Mouse (Mus musculus): ENCODE data around the gene Actr10. TPM values are rescaled to one million over a fixed set of nuclear protein-coding genes. Genes with fewer than 3 reads are reported as not detected.

Actr10 gene
- polyA plus RNA-seq, 1 experiment from 2014 or later, result 232 TPM

DNA sequence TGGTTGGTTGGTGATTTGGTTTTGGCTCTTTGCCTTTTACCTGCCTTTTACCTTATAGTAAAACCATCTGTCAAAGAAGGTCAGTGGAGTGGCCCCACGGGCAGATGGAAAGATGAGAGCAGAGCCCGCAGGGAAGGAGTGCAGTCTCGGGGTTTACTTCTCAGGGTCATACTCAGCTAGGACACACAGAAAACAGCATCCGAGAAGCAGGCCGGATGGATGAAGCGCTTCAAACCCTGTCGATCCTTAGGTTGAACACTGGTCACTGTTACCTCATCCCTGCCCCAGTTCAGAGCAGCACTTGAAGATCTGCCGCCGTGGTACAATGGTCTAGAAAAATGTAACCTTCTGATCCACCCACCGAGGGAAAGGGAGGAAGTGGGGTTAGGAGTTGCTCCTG, 33.2 kb upstream of the Actr10 start:
- H3K4me2 ChIP-seq, result no peak overlapping the region
- H3K9me3 ChIP-seq (ENCODE audit: low read depth, low read length), result no peaks in the 10 kb centered on the region

DNA sequence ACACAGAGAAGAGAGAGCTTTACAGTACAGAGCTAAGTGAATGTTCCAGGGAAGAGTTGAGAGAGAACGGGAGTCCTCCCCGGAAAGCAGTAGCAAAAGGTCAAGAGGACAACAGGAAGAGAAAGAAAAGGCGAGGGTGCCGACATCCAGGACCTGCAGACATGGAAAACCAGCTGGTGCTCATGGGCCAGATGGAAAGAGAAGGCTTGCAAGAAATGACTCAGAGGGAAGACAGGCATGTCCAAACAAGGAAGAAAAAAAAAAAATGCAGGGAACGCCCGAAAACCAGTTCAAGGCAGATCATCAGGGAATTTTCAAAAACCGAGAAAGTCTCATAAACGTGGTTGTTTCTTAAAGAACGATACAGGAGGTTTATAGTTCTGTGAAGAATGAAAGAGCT, 30.8 kb upstream of the Actr10 start:
- Histone ChIP-seq H3K4me2 (no peak overlapping the region), H3K27me3 (ENCODE audit: insufficient read depth, low read length) (no peaks in the 10 kb centered on the region), H3K9me3 (ENCODE audit: low read depth, low read length) (no peaks in the 10 kb centered on the region), H3K4me3 (ENCODE audit: low read depth, low read length) (no peak overlapping the region), H3K4me1 (ENCODE audit: insufficient read depth) (no peaks in the 10 kb centered on the region), H3K36me3 (ENCODE audit: insufficient read depth) (0 out of 2 replicates have a peak, but pooled peaks cover 10% of the 10 kb centered on the region), H3K9ac (no peak overlapping the region), H3K27ac (ENCODE audit: low read depth) (no peak overlapping the region)
- WGBS, result 51% methylated on average over 9 of the region's 9 CpGs
- ATAC-seq (ENCODE audit: insufficient read depth) (no peak), DNase-seq (no peak)
- no peak for TF ChIP-seq CTCF (IDR thresholded peaks at IDR 0.05; ENCODE audit: low read depth)

More for the DNA sequence above, 33.2 kb upstream of the Actr10 start:
- Histone ChIP-seq H3K9ac (no peak overlapping the region), H3K36me3 (ENCODE audit: insufficient read depth) (peaks cover 15% of the 10 kb centered on the region; the same call in 1 of the 2 replicates), H3K4me1 (ENCODE audit: insufficient read depth) (no peaks in the 10 kb centered on the region), H3K27me3 (ENCODE audit: insufficient read depth, low read length) (no peaks in the 10 kb centered on the region), H3K4me3 (ENCODE audit: low read depth, low read length) (no peak overlapping the region), H3K27ac (ENCODE audit: low read depth) (no peak overlapping the region)
- DNase-seq (no peak), ATAC-seq (ENCODE audit: insufficient read depth) (no peak)
- TF ChIP-seq CTCF (IDR thresholded peaks at IDR 0.05; ENCODE audit: low read depth), result no peak
- 91% methylated on average over 10 of the region's 10 CpGs for WGBS

DNA sequence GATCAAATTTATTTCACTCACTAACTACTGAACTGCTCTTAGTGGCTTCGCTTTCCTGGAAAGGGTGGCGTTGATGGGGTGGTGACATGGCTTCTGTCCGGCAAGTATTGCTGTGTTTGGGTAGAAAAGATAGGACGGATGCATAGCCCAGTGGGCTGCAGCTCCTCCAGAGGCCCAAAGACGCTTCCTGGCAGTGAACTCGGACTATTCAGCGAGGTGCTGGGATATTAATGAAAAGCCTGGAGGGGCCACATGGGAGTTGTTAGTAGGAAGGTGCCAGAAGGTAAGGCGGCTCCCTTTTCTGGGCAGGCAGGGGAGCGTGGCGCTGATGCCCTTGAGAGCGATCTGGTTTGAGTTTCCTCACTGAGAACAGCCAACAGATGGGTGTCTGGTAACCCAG, 30.0 kb upstream of the Actr10 start:
- no peak for TF ChIP-seq CTCF (IDR thresholded peaks at IDR 0.05; ENCODE audit: low read depth)
- Histone ChIP-seq H3K27me3 (ENCODE audit: insufficient read depth, low read length) (no peaks in the 10 kb centered on the region), H3K4me2 (no peak overlapping the region), H3K36me3 (ENCODE audit: insufficient read depth) (0 out of 2 replicates have a peak, but pooled peaks cover 4% of the 10 kb centered on the region), H3K27ac (ENCODE audit: low read depth) (no peak overlapping the region), H3K4me1 (ENCODE audit: insufficient read depth) (no peaks in the 10 kb centered on the region), H3K9ac (no peak overlapping the region), H3K4me3 (ENCODE audit: low read depth, low read length) (no peak overlapping the region), H3K9me3 (ENCODE audit: low read depth, low read length) (no peaks in the 10 kb centered on the region)
- DNase-seq, result no peak
- ATAC-seq (ENCODE audit: insufficient read depth), result no peak
- 67% methylated on average over 11 of the region's 11 CpGs for WGBS

DNA sequence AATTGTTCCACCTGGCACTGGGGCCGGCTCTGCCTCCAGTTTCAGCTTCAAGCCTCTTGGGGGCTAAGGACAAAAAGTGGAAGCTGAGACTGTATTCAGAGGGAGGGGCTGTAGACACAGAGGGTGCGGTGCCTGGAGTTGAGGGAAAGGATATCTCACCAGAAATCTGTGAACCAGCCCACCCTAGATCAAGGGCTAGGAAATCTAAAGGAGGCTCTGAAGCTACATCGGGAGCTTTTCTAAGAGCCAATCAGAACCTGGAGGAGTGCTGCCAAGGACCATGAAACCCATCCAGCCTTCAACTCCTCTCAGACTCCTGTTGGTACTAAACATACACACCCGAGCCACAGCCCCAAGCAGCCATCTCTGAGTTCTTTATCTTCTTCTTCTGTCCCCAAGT, 29.6 kb upstream of the Actr10 start:
- Histone ChIP-seq H3K9ac (no peak overlapping the region), H3K9me3 (ENCODE audit: low read depth, low read length) (no peaks in the 10 kb centered on the region), H3K27me3 (ENCODE audit: insufficient read depth, low read length) (no peaks in the 10 kb centered on the region), H3K36me3 (ENCODE audit: insufficient read depth) (no peaks in the 10 kb centered on the region), H3K4me1 (ENCODE audit: insufficient read depth) (no peaks in the 10 kb centered on the region), H3K27ac (ENCODE audit: low read depth) (no peak overlapping the region), H3K4me3 (ENCODE audit: low read depth, low read length) (no peak overlapping the region), H3K4me2 (no peak overlapping the region)
- ATAC-seq (ENCODE audit: insufficient read depth), result no peak
- TF ChIP-seq CTCF (IDR thresholded peaks at IDR 0.05; ENCODE audit: low read depth), result no peak
- 71% methylated on average over 4 of the region's 4 CpGs for WGBS
- no peak for DNase-seq

DNA sequence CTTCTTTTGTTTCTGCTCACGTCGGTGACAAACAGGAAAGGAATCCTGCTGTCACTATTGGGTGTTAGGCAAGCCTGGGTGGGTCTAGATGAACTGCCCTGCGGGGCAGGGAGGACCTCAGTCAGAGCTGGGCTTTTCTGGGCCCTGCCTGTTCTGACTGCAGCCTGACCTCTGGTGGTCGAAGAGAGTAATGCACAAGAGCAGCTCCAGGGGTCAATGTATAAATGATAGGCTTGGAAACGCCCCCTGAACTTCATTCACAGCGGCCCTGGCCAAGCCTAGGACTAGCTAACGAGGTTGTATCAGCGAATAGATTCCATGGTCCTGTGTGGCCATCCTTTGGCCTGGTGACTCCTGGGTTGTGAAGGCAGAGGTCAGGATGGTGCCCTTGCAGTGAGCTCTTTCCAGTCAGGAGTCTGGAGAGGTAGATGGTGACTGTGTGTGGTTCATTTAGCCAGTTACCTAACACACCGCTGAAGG, 27.4 kb upstream of the Actr10 start:
- WGBS, result 11% methylated on average over 9 of the region's 9 CpGs
- H3K4me1 ChIP-seq (ENCODE audit: insufficient read depth), result no peaks in the 10 kb centered on the region
- H3K27me3 ChIP-seq (ENCODE audit: insufficient read depth, low read length), result no peaks in the 10 kb centered on the region
- no peak overlapping the region for H3K4me2 ChIP-seq
- peak; percentile 92 for TF ChIP-seq CTCF (IDR thresholded peaks at IDR 0.05; ENCODE audit: low read depth)
- no peak overlapping the region for H3K9ac ChIP-seq
- no peaks in the 10 kb centered on the region for H3K36me3 ChIP-seq (ENCODE audit: insufficient read depth)
- peak; percentile 67 for ATAC-seq (ENCODE audit: insufficient read depth)
- peak; percentile 92 for DNase-seq
- H3K4me3 ChIP-seq (ENCODE audit: low read depth, low read length), result no peak overlapping the region
- no peak overlapping the region for H3K27ac ChIP-seq (ENCODE audit: low read depth)
- no peaks in the 10 kb centered on the region for H3K9me3 ChIP-seq (ENCODE audit: low read depth, low read length)

DNA sequence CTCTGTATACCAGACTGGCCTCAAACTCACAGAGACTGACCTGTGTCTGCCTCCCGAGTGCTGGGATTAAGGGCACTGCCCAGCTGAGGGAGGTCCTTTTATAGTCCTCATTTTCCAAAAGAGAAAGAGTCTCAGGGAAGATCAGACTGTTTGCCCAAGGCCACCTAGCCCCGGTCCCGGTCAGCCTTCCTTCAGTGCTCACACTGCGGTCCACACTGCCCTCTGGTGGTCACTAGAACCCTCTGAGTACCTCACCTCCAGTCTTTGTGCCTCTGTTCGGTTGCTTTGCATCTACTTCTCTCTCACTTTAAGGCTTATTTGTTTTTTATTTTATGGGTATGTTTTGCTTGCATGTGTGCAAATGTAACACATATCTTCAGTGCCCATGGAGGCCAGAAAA, 26.6 kb upstream of the Actr10 start:
- TF ChIP-seq CTCF (IDR thresholded peaks at IDR 0.05; ENCODE audit: low read depth), result peak; percentile 98
- Histone ChIP-seq H3K4me3 (ENCODE audit: low read depth, low read length) (no peak overlapping the region), H3K36me3 (ENCODE audit: insufficient read depth) (no peaks in the 10 kb centered on the region), H3K9ac (no peak overlapping the region), H3K4me1 (ENCODE audit: insufficient read depth) (no peaks in the 10 kb centered on the region), H3K27ac (ENCODE audit: low read depth) (no peak overlapping the region), H3K9me3 (ENCODE audit: low read depth, low read length) (no peaks in the 10 kb centered on the region), H3K27me3 (ENCODE audit: insufficient read depth, low read length) (no peaks in the 10 kb centered on the region), H3K4me2 (no peak overlapping the region)
- DNase-seq (peak; percentile 94), ATAC-seq (ENCODE audit: insufficient read depth) (peak; percentile 46)
- WGBS, result 8% methylated on average over 5 of the region's 5 CpGs

DNA sequence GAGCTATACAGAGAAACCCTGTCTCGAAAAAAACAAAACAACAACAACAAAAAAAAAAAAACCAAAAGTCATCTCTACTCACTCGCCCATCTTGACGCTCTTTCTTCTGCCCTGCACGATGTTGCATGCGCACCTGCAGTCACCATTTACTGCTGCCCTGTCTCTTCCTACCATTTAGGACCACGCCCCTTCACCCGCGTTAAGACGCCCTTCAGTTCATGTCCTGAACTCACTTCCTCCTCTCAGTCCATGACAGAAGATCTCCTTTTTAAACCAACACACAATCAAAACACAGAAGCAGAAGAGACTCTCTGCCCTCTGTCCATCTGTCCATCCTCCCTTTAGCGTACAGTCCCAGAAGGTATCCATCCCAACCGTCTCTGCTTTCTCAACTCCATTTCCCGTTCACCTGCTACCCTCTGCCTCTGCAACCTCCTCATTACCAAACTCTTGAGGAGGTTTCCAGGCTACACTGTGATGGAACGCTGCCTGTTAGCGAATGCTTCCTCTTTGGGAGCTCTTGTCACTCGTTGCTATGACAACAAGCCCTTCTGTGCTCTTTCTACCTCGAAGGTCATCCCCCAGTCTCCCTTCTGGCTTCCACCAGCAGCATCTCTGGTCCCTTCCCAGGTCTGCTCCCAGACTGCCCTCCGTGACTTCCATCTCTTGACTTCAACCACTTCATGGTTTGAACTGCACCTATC, 25.8 kb upstream of the Actr10 start:
- Histone ChIP-seq H3K27ac (ENCODE audit: low read depth) (no peak overlapping the region), H3K9ac (no peak overlapping the region), H3K4me1 (ENCODE audit: insufficient read depth) (no peaks in the 10 kb centered on the region), H3K27me3 (ENCODE audit: insufficient read depth, low read length) (no peaks in the 10 kb centered on the region), H3K4me3 (ENCODE audit: low read depth, low read length) (no peak overlapping the region), H3K36me3 (ENCODE audit: insufficient read depth) (no peaks in the 10 kb centered on the region), H3K9me3 (ENCODE audit: low read depth, low read length) (no peaks in the 10 kb centered on the region), H3K4me2 (no peak overlapping the region)
- DNase-seq, result no peak
- 62% methylated on average over 17 of the region's 17 CpGs for WGBS
- no peak for ATAC-seq (ENCODE audit: insufficient read depth)
- no peak for TF ChIP-seq CTCF (IDR thresholded peaks at IDR 0.05; ENCODE audit: low read depth)

Measured in lung, embryonic 14.5 days (tissue).